In genomic region chr5:16309168-16310006, GRCm38 (mm10) we compare ENCODE assay signal across 8 mouse cellular contexts.
DNase-seq lines count a peak whose midpoint lies in the region; ATAC-seq and TF ChIP-seq lines count a peak whose summit lies in the region.

No protein-coding gene starts in this region.

- intact Hi-C loops in left cerebral cortex, postnatal 14 days (cut with DNase I), result loop anchor here (2.0 kb wide), 1 partner anchor 559 kb away; no protein-coding TSS in a partner anchor

- no peak overlapping the region for H3K27ac ChIP-seq in heart, embryonic 12.5 days (ENCODE audit: poor library complexity, severe bottlenecking)
- H3K27ac ChIP-seq in intestine, postnatal 0 days (ENCODE audit: low read depth, low read length), result no peak overlapping the region
- no peak overlapping the region for H3K27ac ChIP-seq in midbrain, embryonic 15.5 days
- no peak overlapping the region for H3K27ac ChIP-seq in stomach, embryonic 14.5 days (ENCODE audit: low read length)

- no peaks in the 10 kb centered on the region for H3K4me1 ChIP-seq in heart, embryonic 12.5 days (replicated peaks)
- no peaks in the 10 kb centered on the region for H3K4me1 ChIP-seq in intestine, postnatal 0 days (replicated peaks; ENCODE audit: control insufficient read depth, insufficient read depth, low read length)
- H3K4me1 ChIP-seq in midbrain, embryonic 15.5 days, result no peaks in the 10 kb centered on the region
- no peaks in the 10 kb centered on the region for H3K4me1 ChIP-seq in stomach, embryonic 14.5 days (ENCODE audit: control insufficient read depth, insufficient read depth, low read length)

- H3K4me3 ChIP-seq in heart, embryonic 12.5 days, result no peak overlapping the region
- no peak overlapping the region for H3K4me3 ChIP-seq in intestine, postnatal 0 days (ENCODE audit: low read depth, low read length)
- H3K4me3 ChIP-seq in midbrain, embryonic 15.5 days, result no peak overlapping the region
- no peak overlapping the region for H3K4me3 ChIP-seq in stomach, embryonic 14.5 days (ENCODE audit: low read depth, low read length)

- no peak overlapping the region for H3K4me2 ChIP-seq in heart, embryonic 12.5 days
- H3K4me2 ChIP-seq in intestine, postnatal 0 days (replicated peaks; ENCODE audit: low read depth), result no peak overlapping the region
- H3K4me2 ChIP-seq in midbrain, embryonic 15.5 days, result no peak overlapping the region
- H3K4me2 ChIP-seq in stomach, embryonic 14.5 days (replicated peaks; ENCODE audit: low read depth, low read length), result no peak overlapping the region

- no peaks in the 10 kb centered on the region for H3K36me3 ChIP-seq in heart, embryonic 12.5 days
- H3K36me3 ChIP-seq in intestine, postnatal 0 days (ENCODE audit: control insufficient read depth, insufficient read depth), result no peaks in the 10 kb centered on the region
- H3K36me3 ChIP-seq in midbrain, embryonic 15.5 days (replicated peaks), result no peaks in the 10 kb centered on the region
- no peaks in the 10 kb centered on the region for H3K36me3 ChIP-seq in stomach, embryonic 14.5 days (ENCODE audit: control insufficient read depth, insufficient read depth, low read length)

- WGBS in heart, embryonic 12.5 days, result 40% methylated on average over 7 of the region's 7 CpGs
- 38% methylated on average over 7 of the region's 7 CpGs for WGBS in intestine, postnatal 0 days
- WGBS in midbrain, embryonic 15.5 days, result 45% methylated on average over 7 of the region's 7 CpGs
- WGBS in stomach, embryonic 14.5 days, result 43% methylated on average over 7 of the region's 7 CpGs

- no peak overlapping the region for H3K9ac ChIP-seq in heart, embryonic 12.5 days
- no peak overlapping the region for H3K9ac ChIP-seq in intestine, postnatal 0 days (ENCODE audit: low read depth, low read length)
- no peak overlapping the region for H3K9ac ChIP-seq in midbrain, embryonic 15.5 days
- H3K9ac ChIP-seq in stomach, embryonic 14.5 days (replicated peaks; ENCODE audit: low read depth, low read length), result no peak overlapping the region

- H3K9me3 ChIP-seq in heart, embryonic 12.5 days (replicated peaks), result no peaks in the 10 kb centered on the region
- H3K9me3 ChIP-seq in intestine, postnatal 0 days (ENCODE audit: control insufficient read depth), result no peaks in the 10 kb centered on the region
- H3K9me3 ChIP-seq in midbrain, embryonic 15.5 days, result no peaks in the 10 kb centered on the region
- H3K9me3 ChIP-seq in stomach, embryonic 14.5 days (ENCODE audit: control insufficient read depth, low read depth, low read length), result no peaks in the 10 kb centered on the region

- H3K27me3 ChIP-seq in heart, embryonic 12.5 days (replicated peaks), result no peaks in the 10 kb centered on the region
- H3K27me3 ChIP-seq in intestine, postnatal 0 days (replicated peaks; ENCODE audit: control insufficient read depth, insufficient read depth, low read length), result no peaks in the 10 kb centered on the region
- no peaks in the 10 kb centered on the region for H3K27me3 ChIP-seq in midbrain, embryonic 15.5 days (replicated peaks)
- H3K27me3 ChIP-seq in stomach, embryonic 14.5 days (ENCODE audit: control insufficient read depth, insufficient read depth, low read length), result no peaks in the 10 kb centered on the region

- TF ChIP-seq CTCF in intestine, postnatal 0 days (IDR thresholded peaks at IDR 0.05; ENCODE audit: low read depth), result peak; percentile 91

- peak; percentile 30 for DNase-seq in heart, adult 8-10 months (ENCODE audit: low spot score)
- peak; percentile 18 for DNase-seq in cerebellum, adult 9-11 months
- peak; percentile 58 to 61 for DNase-seq in frontal cortex, postnatal 25 days (ENCODE audit: low spot score in 2 of 2)
- DNase-seq in left cerebral cortex, postnatal 14 days (ENCODE audit: low spot score in 2 of 2), result peak; percentile 75 to 80

- no peak for ATAC-seq in heart, embryonic 12.5 days (ENCODE audit: insufficient number of reproducible peaks, low FRiP score)
- no peak for ATAC-seq in intestine, postnatal 0 days
- ATAC-seq in midbrain, embryonic 15.5 days (replicated peaks), result peak; percentile 85
- ATAC-seq in stomach, embryonic 14.5 days (ENCODE audit: insufficient number of reproducible peaks, insufficient read depth, low FRiP score, low read depth), result 0 out of 2 replicates have a peak, but pooled peaks have one; percentile 61

Comparison
In these comparisons a context has a peak if more than half of its experiments do, and no peak if none do; other contexts are left out.
1. DNase-seq: peak in every context shown above with its lines; median percentile 78 in left cerebral cortex, postnatal 14 days; 60 in frontal cortex, postnatal 25 days; 30 in heart, adult 8-10 months; 18 in cerebellum, adult 9-11 months.
2. ATAC-seq: peak in midbrain, embryonic 15.5 days (single experiment) and stomach, embryonic 14.5 days (single experiment); none in heart, embryonic 12.5 days (single experiment) and intestine, postnatal 0 days (single experiment).